Mouse (Mus musculus) thymus, postnatal 14 days (tissue): ENCODE measurements around the gene Plac9a.
"Not testable (repeated sequence)": the region's sequence is repeated elsewhere in the genome, so short reads cannot be mapped to it uniquely, and the experiment has no call there.

ENCODE experiments used
- DNase-seq: peaks from one replicate; pipeline ENCODE4 v3.0.0; 2021

Plac9a gene

GRCm38 (mm10) chr14:25903000-25903399, at the start of gene Plac9a:
Plac9a (minus strand) TSS chr14:25903100.
- not testable (repeated sequence) for DNase-seq

- not testable (repeated sequence) for DNase-seq
Observed at GRCm38 (mm10) chr14:25938004-25938403, 35.1 kb upstream of the Plac9a start, which contains the start of gene Cphx1. Cphx1 (plus strand) TSS chr14:25938304.

GRCm38 (mm10) chr14:25936867-25937630, 34.1 kb upstream of the Plac9a start:
- DNase-seq: not testable (repeated sequence)

GRCm38 (mm10) chr14:25927562-25927881, 24.6 kb upstream of the Plac9a start, which contains the start of gene Tmem254a:
Tmem254a (minus strand) TSS chr14:25927672.
- not testable (repeated sequence) for DNase-seq

- not testable (repeated sequence) for DNase-seq
Observed at GRCm38 (mm10) chr14:25926814-25927561, 24.1 kb upstream of the Plac9a start.

- DNase-seq: not testable (repeated sequence)
Observed at GRCm38 (mm10) chr14:25918427-25919170, 15.7 kb upstream of the Plac9a start.

GRCm38 (mm10) chr14:25908976-25909375, 6.1 kb upstream of the Plac9a start:
- DNase-seq: not testable (repeated sequence)

GRCm38 (mm10) chr14:25907272-25907671, 4.4 kb upstream of the Plac9a start:
- DNase-seq: not testable (repeated sequence)

- not testable (repeated sequence) for DNase-seq
Observed at GRCm38 (mm10) chr14:25905243-25905642, 2.3 kb upstream of the Plac9a start.

- DNase-seq: not testable (repeated sequence)
Observed at GRCm38 (mm10) chr14:25895686-25896085, 7.2 kb downstream of the Plac9a start.

- not testable (repeated sequence) for DNase-seq
Observed at GRCm38 (mm10) chr14:25894566-25894965, 8.3 kb downstream of the Plac9a start.

GRCm38 (mm10) chr14:25885886-25886285, 17.0 kb downstream of the Plac9a start:
- DNase-seq: not testable (repeated sequence)

GRCm38 (mm10) chr14:25881769-25882168, 21.1 kb downstream of the Plac9a start:
- not testable (repeated sequence) for DNase-seq

GRCm38 (mm10) chr14:25876640-25877039, 26.3 kb downstream of the Plac9a start:
- DNase-seq: not testable (repeated sequence)

GRCm38 (mm10) chr14:25872461-25873415, 30.2 kb downstream of the Plac9a start:
- DNase-seq: no peak

GRCm38 (mm10) chr14:25869135-25869878, 33.6 kb downstream of the Plac9a start:
- DNase-seq: no peak

GRCm38 (mm10) chr14:25868706-25869105, 34.2 kb downstream of the Plac9a start:
- no peak for DNase-seq

- DNase-seq: no peak
Observed at GRCm38 (mm10) chr14:25867834-25868233, 35.1 kb downstream of the Plac9a start.

- no peak for DNase-seq
Observed at GRCm38 (mm10) chr14:25866832-25867231, 36.1 kb downstream of the Plac9a start.

GRCm38 (mm10) chr14:25866384-25866783, 36.5 kb downstream of the Plac9a start:
- DNase-seq: no peak

- DNase-seq: no peak
Observed at GRCm38 (mm10) chr14:25865251-25865650, 37.6 kb downstream of the Plac9a start.
